Mouse (Mus musculus): ENCODE results near the gene Rabgap1l.

- TF ChIP-seq POLR2A (IDR thresholded peaks at IDR 0.05; ENCODE audit: extremely low read depth, insufficient read depth, low read length): no peak
- TF ChIP-seq CTCF (IDR thresholded peaks at IDR 0.05; ENCODE audit: extremely low read depth, insufficient read depth, low read length): no peak
Observed at GRCm38 (mm10) chr1:160277940-160278682, 514.9 kb downstream of the Rabgap1l start.

All from cortical plate, adult 2 months (tissue).